Comparison of ENCODE assay signal across 8 mouse cellular contexts in genomic region chr6:67168803-67169202, GRCm38 (mm10).
DNase-seq lines count a peak whose midpoint lies in the region; ATAC-seq and TF ChIP-seq lines count a peak whose summit lies in the region.

No protein-coding gene starts in this region.

- no peaks in the 10 kb centered on the region for H3K36me3 ChIP-seq in CH12.LX (replicated peaks in 1 of 2; ENCODE audit: control insufficient read depth in 1 of 2, insufficient read depth in 1 of 2, low read length in 1 of 2)
- H3K36me3 ChIP-seq in forebrain, postnatal 0 days (ENCODE audit: insufficient read depth) = no peaks in the 10 kb centered on the region
- H3K36me3 ChIP-seq in liver, embryonic 16.5 days (ENCODE audit: control insufficient read depth, insufficient read depth) = no peaks in the 10 kb centered on the region
- H3K36me3 ChIP-seq in thymus, adult 2 months (ENCODE audit: control insufficient read depth, insufficient read depth, low read length) = no peaks in the 10 kb centered on the region

- WGBS in forebrain, postnatal 0 days = 32% methylated on average over 2 of the region's 2 CpGs
- 21% methylated on average over 2 of the region's 2 CpGs for WGBS in liver, embryonic 16.5 days (ENCODE audit: insufficient replicate concordance)
- WGBS in thymus, adult 2 months = 45% methylated on average over 2 of the region's 2 CpGs

- H3K27me3 ChIP-seq in CH12.LX (replicated peaks) = no peaks in the 10 kb centered on the region
- no peaks in the 10 kb centered on the region for H3K27me3 ChIP-seq in forebrain, postnatal 0 days (ENCODE audit: insufficient read depth, low read length)
- H3K27me3 ChIP-seq in liver, embryonic 16.5 days (ENCODE audit: control insufficient read depth, insufficient read depth, low read depth, low read length) = no peaks in the 10 kb centered on the region
- no peaks in the 10 kb centered on the region for H3K27me3 ChIP-seq in thymus, adult 2 months (ENCODE audit: control insufficient read depth, insufficient read depth, low read length)

- no peak overlapping the region for H3K27ac ChIP-seq in CH12.LX (ENCODE audit: insufficient read depth, low read depth)
- H3K27ac ChIP-seq in forebrain, postnatal 0 days (ENCODE audit: low read depth, low read length) = no peak overlapping the region
- peak overlapping the region; percentile 75 for H3K27ac ChIP-seq in liver, embryonic 16.5 days (ENCODE audit: low read length)
- H3K27ac ChIP-seq in thymus, adult 2 months (ENCODE audit: control insufficient read depth, insufficient read depth, low read length) = no peak overlapping the region

- ATAC-seq in frontal cortex, adult (ENCODE audit: low TSS enrichment) = peak; percentile 12; the same call in 1 of the 2 replicates
- ATAC-seq in forebrain, postnatal 0 days = peak; percentile 10; the same call in 1 of the 2 replicates
- ATAC-seq in liver, embryonic 16.5 days (ENCODE audit: low read depth) = no peak

- H3K4me2 ChIP-seq in CH12.LX (ENCODE audit: insufficient read depth, low read depth, poor library complexity, severe bottlenecking) = peak overlapping the region; percentile 24; the same call in 1 of the 2 replicates
- H3K4me2 ChIP-seq in forebrain, postnatal 0 days (ENCODE audit: low read depth) = peak overlapping the region; percentile 52
- H3K4me2 ChIP-seq in liver, embryonic 16.5 days (ENCODE audit: low read depth, low read length) = peak overlapping the region; percentile 59

- no peak for TF ChIP-seq CTCF in CH12.LX (conservative IDR thresholded peaks at IDR 0.05 in 1 of 2, IDR thresholded peaks at IDR 0.05 in 1 of 2; ENCODE audit: low read depth in 2 of 2, low read length in 2 of 2)
- no peak for TF ChIP-seq CTCF in forebrain, postnatal 0 days (IDR thresholded peaks at IDR 0.05; ENCODE audit: low read depth)
- TF ChIP-seq CTCF in thymus, adult 2 months (IDR thresholded peaks at IDR 0.05; ENCODE audit: borderline replicate concordance, control insufficient read depth, extremely low read depth, insufficient read depth, low read length, poor library complexity) = no peak

- TF ChIP-seq EP300 in CH12.LX (IDR thresholded peaks at IDR 0.05; ENCODE audit: low read length) = no peak

- no peak for TF ChIP-seq RAD21 in CH12.LX (IDR thresholded peaks at IDR 0.05; ENCODE audit: low read depth, low read length)

- no peaks in the 10 kb centered on the region for H3K79me2 ChIP-seq in CH12.LX (replicated peaks; ENCODE audit: control insufficient read depth, extremely low read depth, insufficient read depth, poor library complexity, severe bottlenecking)

- dilution Hi-C loops in CH12.LX (cut with MboI; ENCODE audit: extremely low pct_ligation_motif_present, extremely low pct_unique_long_range_greater_than_20kb, low sequenced_read_pairs) = no loop called here

- peaks cover 0 to 18% of the 10 kb centered on the region in 2 experiments; a peak in 3 of 4 replicates for H3K4me1 ChIP-seq in CH12.LX (ENCODE audit: control insufficient read depth in 1 of 2, insufficient read depth in 2 of 2)
- no peaks in the 10 kb centered on the region for H3K4me1 ChIP-seq in forebrain, postnatal 0 days (ENCODE audit: insufficient read depth)
- peaks cover 38% of the 10 kb centered on the region for H3K4me1 ChIP-seq in liver, embryonic 16.5 days (ENCODE audit: control insufficient read depth, low read depth, low read length)
- H3K4me1 ChIP-seq in thymus, adult 2 months (replicated peaks; ENCODE audit: control insufficient read depth, insufficient read depth, low read length) = no peaks in the 10 kb centered on the region

- TF ChIP-seq POLR2A in CH12.LX (IDR thresholded peaks at IDR 0.05; ENCODE audit: low read depth, low read length) = no peak
- no peak for TF ChIP-seq POLR2A in thymus, adult 2 months (IDR thresholded peaks at IDR 0.05; ENCODE audit: control insufficient read depth, extremely low read depth, insufficient read depth, low read length, poor library complexity)

- no peak for DNase-seq in frontal cortex, postnatal 10 days (ENCODE audit: low spot score in 2 of 2)
- no peak for DNase-seq in CH12.LX (ENCODE audit: extremely low read depth)
- no peak for DNase-seq in forebrain, postnatal 0 days
- DNase-seq in thymus, adult 2 months = no peak
- no peak for DNase-seq in c-Kit-positive CD71-positive TER-119-positive erythroid progenitor cells, embryonic 14.5 days (ENCODE audit: low spot score)
- no peak for DNase-seq in left cerebral cortex, adult 11 months (ENCODE audit: low spot score)

- H3K4me3 ChIP-seq in CH12.LX (replicated peaks in 1 of 3; ENCODE audit: low read depth in 2 of 3, low read length in 2 of 3, poor library complexity in 1 of 3) = no peak overlapping the region
- peak overlapping the region; percentile 45 for H3K4me3 ChIP-seq in forebrain, postnatal 0 days (ENCODE audit: low read depth, low read length)
- peak overlapping the region; percentile 55 for H3K4me3 ChIP-seq in liver, embryonic 16.5 days (ENCODE audit: low read depth, low read length)
- no peak overlapping the region for H3K4me3 ChIP-seq in thymus, adult 2 months (ENCODE audit: control insufficient read depth, insufficient read depth, low read length)

- H3K9me3 ChIP-seq in CH12.LX (replicated peaks; ENCODE audit: low read length) = no peaks in the 10 kb centered on the region
- no peaks in the 10 kb centered on the region for H3K9me3 ChIP-seq in forebrain, postnatal 0 days (ENCODE audit: low read length)
- no peaks in the 10 kb centered on the region for H3K9me3 ChIP-seq in liver, embryonic 16.5 days (replicated peaks; ENCODE audit: control insufficient read depth, low read length)

- H3K9ac ChIP-seq in CH12.LX (ENCODE audit: insufficient read depth, low read depth) = no peak overlapping the region
- H3K9ac ChIP-seq in forebrain, postnatal 0 days = peak overlapping the region; percentile 51; the same call in 1 of the 2 replicates
- H3K9ac ChIP-seq in liver, embryonic 16.5 days (ENCODE audit: low read depth, low read length) = peak overlapping the region; percentile 56

- in situ Hi-C loops in CH12.LX (cut with MboI; ENCODE audit: low pct_ligation_motif_present, low pct_unique_long_range_greater_than_20kb, low sequenced_read_pairs) = loop anchor here (25.0 kb wide), 1 partner anchor 332 kb away; no protein-coding TSS in a partner anchor

TF ChIP-seq in CH12.LX, 34 proteins besides CTCF, POLR2A, EP300 and RAD21:
- TF ChIP-seq UBTF (IDR thresholded peaks at IDR 0.05; ENCODE audit: low read depth, low read length) (no peak), NRF1 (IDR thresholded peaks at IDR 0.05; ENCODE audit: low read depth, low read length) (no peak), ZMIZ1 (IDR thresholded peaks at IDR 0.05; ENCODE audit: low read depth, low read length) (no peak), MAX (IDR thresholded peaks at IDR 0.05; ENCODE audit: low read length) (no peak), CHD2 (IDR thresholded peaks at IDR 0.05; ENCODE audit: low read length) (no peak), ZC3H11A (IDR thresholded peaks at IDR 0.05; ENCODE audit: low read depth, low read length) (no peak), POLR2AphosphoS2 (IDR thresholded peaks at IDR 0.05; ENCODE audit: low read depth, low read length) (no peak), IRF4 (IDR thresholded peaks at IDR 0.05; ENCODE audit: low read depth, low read length) (no peak), TBP (conservative IDR thresholded peaks at IDR 0.05; ENCODE audit: low read depth, low read length) (no peak), ZKSCAN1 (IDR thresholded peaks at IDR 0.05; ENCODE audit: borderline replicate concordance, low read depth, low read length) (no peak), CHD1 (IDR thresholded peaks at IDR 0.05; ENCODE audit: low read depth, low read length) (no peak), ZNF384 (IDR thresholded peaks at IDR 0.05; ENCODE audit: low read depth, low read length) (no peak), BHLHE40 (IDR thresholded peaks at IDR 0.05; ENCODE audit: low read depth, low read length) (no peak), NELFE (IDR thresholded peaks at IDR 0.05; ENCODE audit: low read depth, low read length) (no peak), E2F4 (IDR thresholded peaks at IDR 0.05; ENCODE audit: insufficient replicate concordance, low read depth, low read length) (no peak)

Comparison
In these comparisons a context has a peak if more than half of its experiments do, and no peak if none do; other contexts are left out.
1. H3K4me3 ChIP-seq: peak in forebrain, postnatal 0 days (single experiment) and liver, embryonic 16.5 days (single experiment); none in CH12.LX (0 of 3) and thymus, adult 2 months (single experiment).
2. Peak in every context shown above with its lines, with median percentiles within 50 percentile points of each other: H3K4me2 ChIP-seq.